Mouse (Mus musculus): ENCODE measurements around the gene Zfp874a.

- TF ChIP-seq CTCF (conservative IDR thresholded peaks at IDR 0.05; ENCODE audit: insufficient read depth, insufficient read length, low read depth, low read length) (no peak), POLR2A (IDR thresholded peaks at IDR 0.05; ENCODE audit: low read depth, low read length) (no peak)
Observed at GRCm38 (mm10) chr13:67495631-67496030, 44.2 kb upstream of the Zfp874a start.
